Mouse (Mus musculus) megakaryocyte-erythroid progenitor cell, adult 5-6 weeks (primary cell): ENCODE measurements around the gene Slc22a1. TPM values are rescaled to one million over a fixed set of nuclear protein-coding genes. Genes with fewer than 3 reads are reported as not detected.

Experiments used
- ATAC-seq: replicated peaks from 2 replicates; pipeline ENCODE4 v1.8.0; 2016; ENCODE audit warnings: mild to moderate bottlenecking, inconsistent platforms; ENCODE audit not compliant: severe bottlenecking, poor library complexity, low FRiP score, low TSS enrichment
- total RNA-seq, 2 experiments: library from RNA; stranded (forward) in 1 of 2; stranded (reverse) in 1 of 2; fragments of 200-1000, 215-1000 nt in 1 of 2; fragments of >200 nt in 1 of 2; fragmentation: Nextera tagmentation in 1 of 2; gene quantifications; 2 replicates each; pipeline ENCODE4 v1.2.3; 2014 to 2017

Gene Slc22a1
- not detected in 2 replicates for total RNA-seq (2014; fragmentation: Nextera tagmentation)
- total RNA-seq (2017), result not detected in 2 replicates

DNA sequence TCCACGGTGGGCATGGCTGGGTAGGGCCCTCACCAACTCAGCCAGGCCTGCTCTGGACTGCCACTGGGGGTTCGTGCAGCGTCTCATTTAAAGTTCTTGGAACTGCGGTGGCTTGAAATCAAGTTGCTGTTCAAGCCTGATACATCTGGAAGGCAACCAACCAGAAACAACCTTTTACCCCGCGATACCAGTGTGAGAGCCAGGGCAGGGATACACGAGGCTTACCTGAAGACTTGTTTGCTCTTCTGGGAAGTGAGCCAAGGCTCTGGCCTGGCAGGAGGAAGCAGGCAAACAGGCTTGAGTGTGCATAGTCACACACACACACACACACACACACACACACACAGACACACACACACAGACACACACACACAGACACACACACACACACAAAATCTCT lies at the start of gene Slc22a1:
Gene Slc22a1 (minus strand): TSS at position 184 of the 400 bp plus-strand sequence.
- ATAC-seq, result no peak

DNA sequence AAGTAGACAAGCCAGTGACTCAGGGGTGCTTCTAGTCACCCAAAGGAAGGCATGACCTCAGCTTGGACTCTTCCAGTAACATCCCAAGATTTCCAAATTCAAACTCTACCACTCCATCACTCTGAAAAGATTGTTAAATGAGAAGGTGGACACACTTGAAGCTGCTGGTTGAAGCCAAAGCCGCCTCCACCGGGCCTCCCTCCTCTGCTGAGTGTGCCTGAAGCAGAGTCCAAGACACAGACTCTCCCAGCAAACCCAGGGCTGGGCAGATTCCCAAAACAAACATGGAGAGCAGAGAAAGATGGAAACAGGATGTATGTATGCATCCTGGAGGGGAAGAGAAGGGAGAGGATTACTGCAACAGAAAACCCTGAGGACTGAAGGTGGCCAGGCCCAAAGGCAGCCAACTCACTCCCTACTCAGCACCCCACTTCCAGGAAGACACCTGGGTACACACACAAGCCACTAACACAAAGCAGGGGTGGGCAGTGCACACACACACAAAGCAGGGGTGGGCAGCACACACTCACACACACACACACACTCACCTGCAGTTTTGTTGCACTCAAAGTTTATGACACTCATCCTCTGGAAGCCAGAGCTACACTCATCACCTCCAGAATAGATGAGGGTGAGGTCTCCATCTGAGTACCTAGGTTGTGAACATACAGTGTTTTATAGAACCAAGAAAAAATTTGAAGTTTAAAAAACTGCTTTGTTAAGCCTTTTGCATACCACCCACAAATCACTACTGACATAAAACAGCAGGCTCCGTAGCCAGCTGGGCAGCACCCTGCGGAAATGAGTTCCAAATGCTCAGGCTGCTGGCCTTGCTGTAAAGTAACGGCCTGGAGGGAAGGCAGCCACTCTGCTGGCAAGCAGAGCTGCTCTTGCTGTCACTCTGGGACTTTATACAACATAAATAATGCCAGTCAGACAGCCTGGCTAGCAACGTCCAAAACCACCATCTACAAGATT lies 49.4 kb upstream of the Slc22a1 start:
- ATAC-seq, result no peak

DNA sequence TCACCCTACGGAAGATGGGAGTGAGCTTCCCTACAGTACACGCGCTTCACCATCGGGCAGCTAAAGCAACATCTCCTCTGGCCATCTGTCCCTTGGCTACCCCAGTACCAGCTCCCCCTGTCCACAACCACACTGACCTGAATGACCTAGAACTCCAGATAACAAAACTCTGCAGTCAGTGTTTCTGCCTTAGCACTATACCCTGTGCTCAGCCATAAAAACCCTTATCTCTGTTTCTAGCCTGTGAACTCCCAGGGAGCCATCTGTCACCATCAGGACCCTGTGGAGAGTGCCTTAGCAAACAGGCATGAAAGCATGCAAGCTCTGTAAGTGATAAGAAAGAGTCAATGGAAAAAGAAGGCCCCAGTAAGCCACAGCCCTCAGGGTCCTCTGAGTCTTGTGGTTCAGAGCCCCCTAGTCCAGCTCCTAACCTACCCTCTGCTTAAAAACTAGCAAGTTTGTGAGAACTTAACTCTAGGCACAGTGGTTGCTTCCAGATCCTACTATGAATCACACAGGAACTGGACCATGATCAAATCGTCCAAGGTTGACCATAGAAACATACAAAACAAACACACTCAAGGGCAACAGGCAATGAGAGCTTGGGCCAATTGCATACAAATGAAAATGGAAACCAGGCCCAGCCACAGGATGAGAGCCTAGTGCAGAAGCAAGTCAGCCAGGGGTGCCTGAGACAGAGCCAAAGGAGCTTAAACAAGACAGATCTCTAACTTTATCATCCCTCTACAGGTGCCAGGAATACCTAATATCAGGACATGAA lies 48.5 kb upstream of the Slc22a1 start:
- ATAC-seq, result peak; percentile 94

DNA sequence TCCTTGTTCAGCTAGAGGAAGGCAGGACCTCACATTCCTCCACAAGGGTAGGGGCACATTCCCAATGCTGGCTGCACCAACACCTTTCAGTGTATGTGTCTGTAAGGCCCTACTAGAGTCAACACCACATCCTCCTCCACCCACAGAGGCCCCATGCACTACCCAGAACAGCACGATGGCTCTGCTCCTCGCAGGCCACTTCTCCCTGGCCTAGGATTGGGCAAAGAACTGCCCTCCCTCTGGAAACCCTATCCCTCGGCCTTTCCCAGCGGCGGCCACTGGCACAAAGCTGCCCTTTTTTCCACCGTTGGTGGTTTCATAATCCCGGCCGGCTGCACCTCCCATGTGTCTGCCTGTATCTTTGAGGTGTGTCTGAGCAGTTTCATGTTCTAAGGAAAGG lies 47.0 kb upstream of the Slc22a1 start:
- no peak for ATAC-seq

DNA sequence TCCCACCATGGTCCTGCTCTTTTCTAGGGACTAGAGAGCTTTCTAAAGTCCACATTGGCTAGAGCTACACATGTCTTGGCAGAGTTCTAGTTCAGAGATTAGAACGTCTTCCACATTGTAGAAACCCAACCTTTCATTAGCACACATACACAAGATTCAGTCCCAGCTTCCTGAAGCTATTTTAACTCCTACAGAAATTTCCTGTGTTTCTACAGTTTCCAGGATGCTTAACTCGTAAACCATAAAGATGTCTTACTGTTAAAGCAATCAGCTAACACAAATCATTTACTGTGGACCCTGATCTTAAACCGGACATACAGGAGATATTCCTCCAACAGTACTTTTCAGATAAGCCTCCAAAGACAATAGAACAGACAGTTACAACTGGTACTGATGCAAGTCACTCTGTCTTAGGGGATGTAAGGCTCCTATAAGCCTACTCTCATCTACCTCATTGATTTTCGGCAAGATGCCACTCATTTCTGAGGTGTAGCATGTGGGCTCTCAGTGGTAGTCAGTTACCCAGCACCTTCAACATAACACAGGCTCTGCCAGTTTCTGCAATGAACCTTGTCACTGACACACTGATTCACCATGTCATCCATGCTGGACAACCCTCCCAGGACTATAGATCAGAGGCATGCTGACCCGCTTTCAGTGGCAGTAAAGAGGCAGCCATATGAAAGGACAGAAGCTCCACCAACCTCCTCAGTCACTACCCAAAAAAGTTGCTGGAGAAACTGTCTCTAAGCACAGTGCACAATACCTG lies 45.7 kb upstream of the Slc22a1 start:
- ATAC-seq, result no peak

DNA sequence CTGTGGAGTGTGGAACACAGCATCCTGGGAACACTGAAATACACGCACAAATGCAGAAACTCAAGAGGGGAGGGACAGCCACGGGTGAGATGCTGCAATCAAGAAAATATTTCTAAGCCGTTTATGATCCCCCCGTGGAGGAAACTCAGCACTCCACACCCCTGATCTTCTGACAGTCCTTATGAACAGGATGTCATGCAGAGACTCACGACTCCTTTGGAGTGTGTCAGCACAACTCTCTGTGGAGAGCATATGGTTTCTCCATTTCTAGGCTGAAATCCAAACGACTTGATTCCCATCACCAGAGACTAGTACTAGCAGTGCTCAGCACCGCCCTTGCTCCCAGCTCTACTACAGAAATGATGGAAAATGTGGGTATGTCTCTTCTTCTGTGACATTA lies 42.6 kb upstream of the Slc22a1 start:
- ATAC-seq, result no peak

DNA sequence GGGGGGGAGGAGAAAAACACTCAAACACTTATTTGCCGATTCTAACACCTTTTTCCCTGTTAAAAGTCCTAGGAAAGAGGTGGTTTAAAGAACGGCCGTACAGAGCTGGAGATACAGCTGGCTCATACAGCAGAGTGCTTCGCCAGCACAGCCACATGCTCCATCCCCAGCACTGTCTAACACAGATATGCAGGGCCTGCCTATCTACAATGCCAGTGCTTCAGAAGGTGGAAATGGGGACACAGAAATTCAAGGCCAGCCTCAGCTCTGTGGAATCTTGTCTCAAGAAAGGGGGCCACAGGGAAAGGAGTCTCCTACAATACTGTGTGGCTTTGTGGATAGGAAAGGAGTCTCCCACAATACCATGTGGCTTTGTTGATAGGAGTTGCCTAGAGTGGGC lies 41.8 kb upstream of the Slc22a1 start:
- ATAC-seq, result peak; percentile 74

DNA sequence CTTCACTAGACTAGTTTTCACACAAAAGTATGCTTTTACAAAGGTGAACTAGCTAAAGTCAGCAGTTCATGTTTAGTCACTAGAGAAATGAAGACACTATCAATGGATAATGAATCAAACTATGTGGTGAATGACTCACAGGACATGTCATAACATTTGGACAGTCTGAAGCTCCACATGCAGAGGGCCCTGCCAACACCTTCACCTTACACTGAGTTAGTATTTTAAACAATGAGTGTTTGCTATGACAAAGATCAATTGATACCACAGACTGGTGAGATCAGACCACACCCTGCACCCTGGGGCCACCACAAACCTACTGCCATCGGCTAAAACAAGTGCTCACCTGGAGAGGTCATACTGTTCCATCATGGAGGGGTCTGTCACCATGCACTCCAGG lies 39.4 kb upstream of the Slc22a1 start:
- 0 out of 2 replicates have a peak, but pooled peaks have one; percentile 29 for ATAC-seq

DNA sequence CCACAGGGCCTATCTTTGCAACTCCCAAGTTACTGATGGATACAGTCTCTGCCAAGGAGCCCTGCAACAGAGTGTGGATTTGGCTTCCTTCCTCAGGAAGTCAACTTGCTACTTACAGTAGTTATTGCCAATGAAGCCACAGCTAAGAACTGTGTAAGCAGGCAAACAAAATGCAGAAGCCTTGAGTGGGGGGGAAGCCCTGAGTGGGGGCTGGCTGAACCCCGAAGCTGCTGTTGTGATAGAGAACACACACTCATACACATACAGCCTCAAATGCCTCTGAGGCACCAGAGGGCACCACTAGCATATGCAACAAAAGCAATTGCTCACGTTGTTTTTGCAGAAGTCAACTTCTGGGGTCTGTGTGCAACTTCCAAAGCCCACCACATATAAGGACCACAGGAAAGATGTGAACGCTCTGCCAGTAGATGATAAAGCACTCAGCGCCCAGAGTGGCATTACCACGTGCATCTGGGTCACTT lies 38.5 kb upstream of the Slc22a1 start:
- no peak for ATAC-seq

DNA sequence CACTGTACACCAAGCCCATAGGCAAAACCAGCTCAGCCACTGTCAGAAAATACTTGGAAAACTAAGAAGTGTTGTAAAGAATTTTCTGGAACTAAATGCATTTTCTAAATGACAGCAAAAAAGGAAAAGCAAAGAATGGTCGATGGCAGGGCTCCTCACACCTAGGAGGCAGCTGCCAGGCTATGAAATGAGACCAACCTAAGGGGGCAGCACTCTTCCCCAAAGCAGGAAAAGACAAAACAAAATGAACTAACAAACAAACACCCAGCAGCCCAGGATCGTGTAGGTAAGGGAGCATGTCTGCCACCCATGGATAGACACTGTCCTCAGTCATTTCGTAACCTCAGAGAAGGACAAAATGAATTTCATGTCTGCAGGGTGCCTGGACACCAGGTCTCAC lies 37.4 kb upstream of the Slc22a1 start:
- no peak for ATAC-seq

DNA sequence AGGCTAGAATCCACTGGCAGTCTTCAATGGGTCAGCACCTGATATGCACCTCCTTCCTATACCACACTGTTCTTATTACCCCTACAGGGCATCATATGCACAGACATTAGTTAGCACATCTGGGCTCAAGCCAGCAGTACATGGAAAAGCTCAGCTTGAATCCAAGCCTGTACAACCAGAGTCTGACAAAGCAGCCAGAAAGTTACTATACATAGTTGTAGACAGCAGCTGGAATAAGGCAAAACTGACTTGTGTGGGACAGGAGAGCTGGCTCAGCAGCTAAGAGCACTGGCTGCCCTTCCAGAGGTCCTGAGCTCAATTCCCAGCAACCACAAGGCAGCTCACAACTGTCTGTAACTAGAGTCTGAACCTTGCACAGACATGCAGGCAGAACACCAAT lies 36.6 kb upstream of the Slc22a1 start:
- ATAC-seq, result no peak

DNA sequence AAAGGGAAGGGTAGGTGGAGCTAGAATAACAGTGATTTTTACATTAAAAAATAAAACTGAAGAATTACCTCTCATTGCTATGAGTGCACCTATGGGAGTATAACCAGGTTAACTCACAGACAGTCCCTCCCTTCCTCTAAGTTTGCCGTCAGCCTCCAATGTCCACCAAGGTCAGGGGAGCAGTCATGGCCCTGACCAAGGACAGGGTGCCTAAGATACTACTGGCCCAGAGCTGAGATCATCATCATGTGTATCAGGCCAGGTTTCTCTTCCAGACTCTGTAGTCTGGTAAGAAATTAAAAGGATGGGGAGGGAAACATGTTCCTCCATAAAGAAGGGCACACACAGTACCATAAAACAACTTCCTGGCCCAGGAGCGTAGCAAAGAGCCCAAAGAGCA lies 35.3 kb upstream of the Slc22a1 start:
- ATAC-seq, result no peak

DNA sequence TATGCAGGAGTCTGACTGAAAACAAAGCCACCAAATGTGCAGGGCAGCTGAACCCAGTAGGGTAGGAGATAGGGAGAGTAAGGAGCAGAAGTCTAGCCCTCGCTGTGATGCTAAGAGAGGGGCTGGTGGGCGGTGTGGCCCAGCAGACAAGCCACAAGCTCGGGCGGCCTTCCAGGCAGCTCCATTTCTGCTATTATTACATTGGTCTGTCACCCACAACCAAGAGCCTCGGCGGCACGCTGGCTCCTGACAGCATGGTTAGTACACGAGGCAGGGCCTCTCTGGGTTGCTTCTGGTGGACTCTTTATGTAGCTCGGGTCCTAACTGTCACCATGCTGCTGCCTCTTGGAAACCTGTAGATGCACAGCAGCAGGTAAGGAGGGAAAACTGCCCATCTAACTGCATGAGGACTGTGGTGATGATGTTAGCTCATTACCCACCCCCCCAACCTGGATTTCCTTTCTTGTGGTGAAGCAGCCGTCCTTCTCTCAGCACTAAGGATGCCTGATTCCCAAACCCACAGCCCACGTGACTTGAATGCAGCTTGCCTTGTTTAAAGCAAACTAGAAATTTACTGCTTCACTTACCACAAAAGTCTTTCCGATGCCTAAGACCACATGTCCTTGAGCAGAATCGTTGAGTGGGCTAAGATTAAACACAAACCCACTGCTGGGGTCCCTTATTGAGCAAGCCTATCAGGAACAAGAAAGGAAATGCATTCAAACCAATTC lies 34.6 kb upstream of the Slc22a1 start:
- ATAC-seq, result no peak

DNA sequence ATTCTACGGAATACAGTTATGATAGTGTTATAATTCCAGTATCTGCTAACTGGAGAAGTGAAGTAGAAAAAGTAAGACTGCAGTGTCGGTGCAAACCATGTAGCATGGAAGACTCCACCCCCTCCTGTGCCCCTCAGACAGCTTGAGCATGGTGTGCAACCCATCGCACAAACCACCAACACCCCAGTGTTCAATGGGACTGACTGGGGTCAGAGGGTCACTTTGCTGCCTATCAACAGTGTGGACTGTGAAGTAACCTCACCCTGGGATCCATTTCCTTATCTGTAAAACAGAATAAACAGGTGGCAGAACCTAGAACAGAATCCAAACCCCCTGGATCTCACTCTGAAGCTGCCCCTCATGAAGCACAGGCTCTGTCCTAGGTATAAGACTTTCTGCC lies 32.8 kb upstream of the Slc22a1 start:
- ATAC-seq, result no peak

DNA sequence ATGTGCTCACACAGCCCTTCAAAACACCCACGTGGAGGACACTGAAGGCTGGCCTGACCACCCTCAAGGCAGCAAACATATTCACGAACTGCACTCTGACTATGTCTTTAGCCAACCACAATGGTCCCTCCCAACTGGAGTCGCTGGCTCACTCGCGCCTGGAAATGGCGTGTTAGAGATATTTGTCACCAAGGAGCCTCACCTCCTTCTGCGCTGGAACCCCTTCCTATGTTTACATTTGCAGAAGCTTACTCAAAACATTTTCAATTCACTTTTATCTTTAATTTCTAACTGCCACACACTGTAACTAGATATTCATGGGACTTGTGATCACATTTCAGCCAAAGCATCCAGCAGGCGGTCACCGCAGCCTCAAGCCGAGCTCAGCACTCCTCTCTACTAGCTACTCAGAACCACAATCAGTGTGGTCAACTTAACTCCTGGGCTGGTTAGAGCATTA lies 31.0 kb upstream of the Slc22a1 start:
- no peak for ATAC-seq

DNA sequence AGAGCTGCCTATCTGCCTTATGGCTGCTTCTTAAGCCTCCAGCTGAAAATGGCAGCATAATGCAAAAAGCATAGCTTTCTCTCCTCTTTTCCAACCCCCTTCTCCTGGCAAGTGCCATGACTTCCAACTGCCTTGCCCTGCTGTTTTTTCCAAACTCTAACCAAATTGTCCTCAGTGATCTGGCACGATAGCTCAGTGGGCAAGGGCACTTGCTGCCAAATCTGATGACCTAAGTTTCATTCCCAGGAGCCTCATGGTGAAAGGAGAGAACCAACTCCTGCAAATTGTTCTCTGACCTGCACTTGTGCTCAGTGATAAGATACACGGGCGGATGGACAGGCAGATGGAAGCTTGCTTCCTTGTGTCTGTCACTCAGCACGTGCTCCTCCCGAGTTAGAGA lies 27.3 kb upstream of the Slc22a1 start:
- ATAC-seq, result no peak

DNA sequence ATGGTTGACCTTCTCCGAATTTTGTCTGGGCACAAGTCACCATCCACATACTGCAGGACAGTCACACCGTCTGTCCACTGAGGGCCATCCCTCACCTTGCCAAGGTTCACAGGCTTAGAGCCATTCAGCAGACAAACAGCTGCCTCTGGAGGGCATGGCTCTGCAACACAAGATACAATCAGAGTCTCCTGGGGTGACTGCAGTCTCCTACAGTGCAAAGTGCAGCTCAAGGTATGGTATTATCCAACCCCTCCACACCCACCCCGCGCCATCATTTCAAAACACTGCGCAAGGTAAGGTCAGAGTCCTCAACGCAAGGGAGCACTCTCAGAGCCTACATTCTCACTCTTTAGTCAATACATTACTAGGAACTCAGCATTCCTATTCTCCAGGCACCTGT lies 24.7 kb upstream of the Slc22a1 start:
- no peak for ATAC-seq

DNA sequence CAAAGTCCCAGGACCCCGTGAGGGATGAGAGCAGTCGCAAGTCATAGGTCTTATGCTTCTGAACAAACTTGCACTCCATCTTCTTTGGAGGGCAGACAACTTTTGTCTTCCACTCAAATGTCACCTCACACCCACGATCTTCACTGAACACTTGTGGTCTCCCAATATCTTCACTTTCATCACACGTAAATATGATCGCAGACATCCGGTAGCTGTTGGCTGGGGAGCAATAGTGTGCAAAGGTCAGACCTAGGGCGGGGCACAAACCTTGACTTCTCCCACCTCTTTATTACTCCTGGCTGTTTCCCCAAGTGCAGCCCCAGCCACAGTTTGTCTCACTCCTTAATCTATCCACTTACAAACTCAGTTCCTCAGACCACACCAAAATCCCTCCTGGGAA lies 16.3 kb upstream of the Slc22a1 start:
- no peak for ATAC-seq

DNA sequence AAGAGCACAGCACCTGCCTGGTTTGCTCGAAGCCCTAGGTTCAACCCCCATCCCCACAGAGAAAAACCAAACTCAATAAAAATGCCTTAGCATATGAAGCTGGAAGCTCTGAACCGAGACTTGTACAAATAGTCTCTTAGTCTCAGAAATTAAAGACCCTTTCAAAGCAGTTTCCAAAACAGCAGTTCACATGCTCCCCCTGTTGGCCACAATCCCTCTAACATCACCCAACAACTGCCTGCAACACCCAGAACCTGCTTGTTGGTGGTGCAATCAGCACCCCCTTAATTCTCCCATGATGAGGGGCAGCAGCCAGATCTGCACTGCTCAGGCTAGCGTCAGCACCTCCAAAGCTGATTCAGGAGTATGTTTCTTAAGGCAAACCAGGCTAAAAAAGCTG lies 13.9 kb upstream of the Slc22a1 start:
- no peak for ATAC-seq
